Mouse (Mus musculus) monocyte, adult 2 months (primary cell): Measurements from ENCODE around the gene Med28.

Experiments used
- DNase-seq, 2 experiments: peaks; one replicate each; pipeline ENCODE4 v3.0.0; 2022; ENCODE audit warnings: low spot score in 2 of 2, low read depth in 1 of 2

Gene Med28

DNA sequence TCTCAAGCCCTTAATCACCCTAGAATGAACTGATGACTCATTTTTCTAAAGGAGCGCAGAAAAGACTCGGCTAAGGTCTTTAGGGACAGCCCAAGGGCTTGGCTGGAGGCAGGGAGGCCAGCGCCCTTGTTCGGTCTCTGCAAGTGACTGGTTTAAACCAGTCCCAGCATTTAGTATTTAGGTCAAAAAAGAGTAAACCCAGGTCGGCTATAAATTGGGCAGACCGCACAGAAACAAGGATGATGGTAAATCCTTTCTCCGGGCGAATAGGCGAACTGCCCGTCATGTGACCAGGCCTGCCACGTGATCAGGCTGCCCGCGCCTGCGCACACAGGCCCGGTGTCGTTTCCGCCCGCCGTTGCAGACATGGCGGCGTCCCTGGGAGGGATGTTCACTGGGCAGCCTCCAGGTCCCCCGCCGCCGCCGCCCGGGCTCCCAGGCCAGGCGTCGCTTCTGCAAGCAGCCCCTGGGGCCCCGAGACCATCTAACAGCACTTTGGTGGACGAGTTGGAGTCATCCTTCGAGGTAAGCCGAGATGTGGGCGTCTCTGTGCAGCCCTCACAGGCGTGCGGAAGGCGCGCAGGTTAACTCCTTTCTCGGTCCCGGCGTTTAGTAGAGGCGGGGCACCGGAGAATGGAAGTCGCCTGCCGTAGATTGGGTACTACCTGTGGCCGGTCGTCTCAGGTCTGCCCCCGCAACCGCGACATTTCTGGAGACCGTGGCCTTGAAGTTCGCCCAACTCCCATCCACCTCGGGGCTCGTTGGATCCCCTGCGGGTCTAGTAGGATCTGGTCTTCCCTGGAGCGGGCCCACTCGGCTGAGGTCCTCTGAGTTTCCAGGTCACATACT lies at the start of gene Med28:
Med28 (plus strand) TSS at position 270 of the 849 bp plus-strand sequence.
- DNase-seq = peak; percentile 72 to 87

DNA sequence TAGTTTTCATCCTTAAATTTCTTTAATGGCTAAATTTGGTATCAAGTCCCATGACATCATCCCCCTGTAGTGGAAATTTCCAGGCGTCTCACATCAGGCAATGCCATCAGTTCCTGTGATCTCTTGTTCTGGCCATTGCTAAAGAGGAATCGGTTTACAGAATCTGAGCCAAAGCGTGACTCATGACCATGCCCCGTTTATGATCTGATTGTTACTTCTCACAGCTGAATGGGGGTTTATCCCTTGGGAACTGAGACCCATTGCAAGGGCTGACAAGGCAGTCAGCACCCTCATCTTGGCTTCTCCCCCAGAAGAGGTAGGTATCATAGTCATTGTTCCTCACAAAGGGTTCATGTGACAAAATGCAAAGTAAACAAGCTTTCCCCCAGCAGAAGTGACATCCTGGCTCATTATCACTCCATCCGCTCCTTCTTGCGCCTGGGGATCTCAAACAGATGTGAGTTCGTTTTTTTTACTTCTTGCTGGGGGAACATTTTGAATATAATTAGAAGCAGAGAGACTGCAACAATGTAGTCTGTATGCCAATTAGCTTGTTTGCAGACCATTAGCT lies 47.1 kb upstream of the Med28 start:
- no peak for DNase-seq

DNA sequence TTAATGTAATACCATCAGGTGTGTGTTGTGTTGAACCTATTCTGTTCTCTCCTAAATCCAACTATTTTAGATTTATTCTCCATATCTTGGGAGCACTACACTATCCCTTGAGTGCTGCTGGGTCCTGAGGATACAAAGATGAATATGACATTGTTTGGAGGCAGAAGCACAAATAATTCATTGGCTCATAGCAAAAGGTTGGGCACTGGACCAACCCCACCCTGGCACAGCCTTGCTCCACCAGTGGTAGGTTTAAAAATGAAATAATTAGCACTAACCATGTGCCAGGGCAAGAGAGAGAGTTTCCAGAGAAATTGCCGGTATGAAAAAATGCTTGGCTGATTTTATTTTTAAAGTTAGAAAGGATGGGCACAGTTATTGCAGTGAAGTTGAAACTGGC lies 46.5 kb upstream of the Med28 start:
- DNase-seq = no peak

DNA sequence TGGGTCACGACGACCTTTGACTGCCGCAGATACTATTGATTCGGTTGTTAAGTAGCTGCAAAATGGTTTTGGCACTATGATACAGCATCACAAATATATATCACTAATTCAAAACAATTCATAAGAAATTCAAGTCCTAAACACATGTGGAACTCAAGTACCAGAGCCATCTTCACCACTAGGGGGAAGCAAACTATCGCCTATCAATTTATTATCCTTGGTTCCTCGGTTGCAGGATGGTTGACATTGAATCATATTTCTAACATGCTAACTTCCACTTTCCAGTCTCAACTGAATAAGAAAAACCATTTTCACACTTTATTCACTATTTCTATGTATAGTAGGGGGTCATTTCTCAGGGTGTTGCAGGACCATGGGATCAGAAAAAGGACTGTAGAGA lies 45.8 kb upstream of the Med28 start:
- no peak for DNase-seq

DNA sequence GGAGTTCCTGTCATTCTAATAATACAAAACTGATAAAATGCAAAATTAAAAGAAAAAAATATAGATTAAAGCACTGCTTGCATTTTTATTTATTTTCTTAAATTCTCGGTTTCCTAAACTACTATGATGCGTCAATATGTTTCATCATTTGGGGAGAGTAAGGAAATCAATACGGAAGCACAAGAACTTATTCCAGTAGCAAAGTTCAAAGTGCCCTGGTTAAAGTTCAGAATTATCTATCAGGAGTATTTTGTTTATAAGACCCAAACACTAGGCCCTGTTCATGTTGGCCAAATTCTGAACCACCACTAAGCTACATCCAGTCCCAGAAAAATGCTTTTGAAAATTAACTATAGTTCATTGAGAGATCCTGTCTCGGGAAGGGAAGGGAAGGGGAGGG lies 45.3 kb upstream of the Med28 start:
- no peak for DNase-seq

DNA sequence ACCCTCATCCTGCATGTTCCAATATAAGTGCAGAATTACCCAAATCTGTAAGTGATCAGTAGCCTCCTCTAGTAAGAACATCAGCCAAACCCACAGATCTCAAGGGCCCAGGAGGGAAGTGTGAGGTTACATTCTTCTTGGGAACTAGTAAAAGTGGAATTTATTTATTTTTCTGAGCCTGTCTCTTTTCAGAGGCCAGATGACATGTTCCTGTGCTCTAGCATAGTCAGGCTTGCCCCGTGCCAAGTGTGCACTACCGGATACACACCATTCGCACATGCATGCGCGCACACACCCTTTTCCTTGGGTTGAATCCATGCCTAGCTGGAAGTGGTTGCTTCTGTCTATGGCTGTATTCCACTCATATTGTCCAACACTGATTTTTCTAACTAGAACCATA lies 44.3 kb upstream of the Med28 start:
- DNase-seq = no peak

DNA sequence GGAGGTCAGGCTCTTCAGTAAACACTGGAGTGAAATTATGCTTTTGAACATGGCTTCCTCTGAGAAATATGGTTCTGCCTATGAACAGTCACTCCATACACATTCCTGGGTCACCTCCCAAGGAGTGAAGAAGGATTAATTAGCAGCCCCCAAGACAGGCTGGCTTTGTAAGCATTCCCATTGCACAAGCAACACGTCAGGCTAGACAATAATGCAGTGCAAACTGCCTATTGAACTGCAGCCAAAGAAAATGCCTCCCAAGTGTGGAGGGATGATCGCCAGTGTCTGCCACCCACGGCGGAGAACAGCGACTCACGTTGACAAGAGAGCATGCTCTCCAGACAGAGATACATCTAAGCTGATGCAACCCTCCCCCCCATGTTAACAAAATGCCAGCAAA lies 43.7 kb upstream of the Med28 start:
- no peak for DNase-seq

DNA sequence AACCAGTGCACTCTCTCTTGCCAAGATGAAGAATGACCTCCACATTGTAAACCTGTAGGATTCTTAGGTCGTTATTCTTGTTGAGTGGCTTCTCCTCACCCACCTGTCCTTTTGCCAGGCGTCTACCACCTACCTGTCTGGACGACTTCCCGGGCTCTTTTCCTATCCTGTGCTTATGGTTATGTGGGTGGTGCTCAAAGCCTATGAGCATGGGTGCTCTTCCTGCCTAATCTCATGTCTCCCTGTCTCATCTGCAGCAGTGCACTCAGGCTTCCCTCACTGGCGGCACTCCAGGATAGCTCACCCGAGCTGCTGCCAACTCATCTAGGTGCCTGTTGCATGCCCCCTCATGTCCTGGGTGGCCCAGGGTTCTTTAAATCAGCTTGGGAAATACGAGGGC lies 42.4 kb upstream of the Med28 start:
- DNase-seq = no peak

DNA sequence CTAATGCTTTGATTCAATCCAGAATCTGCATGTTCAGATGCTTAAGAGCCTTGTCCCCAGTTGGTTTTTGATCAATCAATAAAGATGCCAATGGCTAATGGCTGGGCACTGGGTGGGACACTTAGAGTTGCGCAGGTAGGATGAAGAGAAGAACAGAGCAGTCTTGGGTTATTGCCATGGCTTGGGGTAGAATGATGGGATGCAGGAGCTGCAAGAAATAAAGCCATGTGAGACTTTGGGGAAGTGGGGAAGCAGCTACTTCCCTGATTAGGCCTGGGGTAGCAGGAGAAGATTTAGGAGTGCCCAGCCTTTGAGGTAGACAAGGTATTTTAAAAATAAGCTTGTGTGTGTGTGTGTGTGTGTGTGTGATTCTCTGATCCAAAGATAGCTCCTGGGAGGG lies 40.0 kb upstream of the Med28 start:
- no peak for DNase-seq

DNA sequence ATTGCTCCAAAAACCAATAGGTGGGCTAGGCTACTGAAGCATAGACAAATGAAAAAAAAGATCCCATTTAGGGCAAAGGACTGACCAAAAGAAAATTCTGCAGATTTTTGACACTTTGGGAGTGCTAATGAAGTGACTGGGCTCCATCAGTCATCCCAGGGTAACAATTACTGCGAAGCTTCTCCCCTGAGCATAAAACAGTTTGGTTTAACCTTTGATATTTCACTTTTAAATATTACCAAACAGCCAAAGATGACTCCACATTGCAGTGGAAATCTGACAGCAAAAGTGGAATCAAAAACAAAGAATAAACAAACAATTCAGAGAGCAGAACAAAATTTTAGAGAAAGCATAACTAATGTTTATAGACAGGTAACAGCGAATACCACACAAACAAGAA lies 38.9 kb upstream of the Med28 start:
- DNase-seq = no peak

DNA sequence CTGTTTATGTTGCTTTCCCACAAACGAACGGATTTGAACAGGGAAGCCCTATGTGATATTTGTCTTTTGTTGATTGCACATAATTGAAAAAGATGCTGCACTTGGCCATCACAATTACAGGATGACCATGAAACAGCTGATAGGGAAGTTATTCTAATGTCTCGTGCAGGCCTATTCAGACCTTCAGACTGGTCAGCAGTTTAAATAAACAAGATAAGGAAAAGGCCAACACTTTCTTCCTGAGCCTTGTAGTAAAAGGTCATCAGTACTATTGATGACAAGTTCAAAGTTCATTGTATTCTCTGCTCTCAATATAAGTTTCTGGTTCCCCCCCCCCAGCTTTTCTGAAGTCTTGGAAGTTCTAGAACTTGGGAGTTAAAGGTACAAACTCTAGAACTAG lies 37.4 kb upstream of the Med28 start:
- DNase-seq = no peak

DNA sequence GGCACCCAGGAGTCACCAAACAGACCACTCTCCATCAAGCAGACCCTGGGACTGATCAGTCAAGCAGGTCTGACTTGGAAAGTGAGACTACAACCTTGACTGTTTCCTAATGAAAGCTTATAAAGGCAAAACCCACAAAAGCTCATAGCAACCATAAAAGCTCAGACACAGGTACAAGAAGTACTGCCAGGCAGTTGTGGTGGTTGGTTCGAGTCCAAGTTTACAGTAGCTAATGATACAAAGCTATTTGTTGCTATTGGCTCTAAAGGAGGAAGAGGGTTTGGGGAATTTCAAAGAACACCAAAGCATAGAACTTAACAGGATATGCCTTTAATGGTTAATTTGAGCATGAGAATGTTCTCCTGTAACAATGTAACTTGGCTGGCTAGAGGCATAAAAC lies 36.4 kb upstream of the Med28 start:
- DNase-seq = no peak

DNA sequence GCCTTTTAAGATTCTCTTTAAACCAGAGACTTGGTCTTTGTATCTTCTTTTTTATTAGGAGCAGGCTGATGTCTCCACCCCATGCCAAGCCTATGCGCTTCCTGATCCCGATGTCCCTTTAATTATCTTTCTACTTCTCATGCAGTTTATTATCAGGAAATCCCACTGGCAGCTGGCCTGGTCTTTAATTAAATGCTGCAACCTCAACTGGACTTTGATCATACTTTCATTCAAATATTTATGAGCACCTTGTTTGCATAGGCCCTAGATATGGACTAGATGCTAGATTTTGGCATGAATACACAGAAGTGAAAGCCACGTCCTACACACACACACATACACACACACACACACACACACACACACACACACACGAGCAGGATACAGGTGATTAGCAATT lies 28.3 kb upstream of the Med28 start:
- no peak for DNase-seq

DNA sequence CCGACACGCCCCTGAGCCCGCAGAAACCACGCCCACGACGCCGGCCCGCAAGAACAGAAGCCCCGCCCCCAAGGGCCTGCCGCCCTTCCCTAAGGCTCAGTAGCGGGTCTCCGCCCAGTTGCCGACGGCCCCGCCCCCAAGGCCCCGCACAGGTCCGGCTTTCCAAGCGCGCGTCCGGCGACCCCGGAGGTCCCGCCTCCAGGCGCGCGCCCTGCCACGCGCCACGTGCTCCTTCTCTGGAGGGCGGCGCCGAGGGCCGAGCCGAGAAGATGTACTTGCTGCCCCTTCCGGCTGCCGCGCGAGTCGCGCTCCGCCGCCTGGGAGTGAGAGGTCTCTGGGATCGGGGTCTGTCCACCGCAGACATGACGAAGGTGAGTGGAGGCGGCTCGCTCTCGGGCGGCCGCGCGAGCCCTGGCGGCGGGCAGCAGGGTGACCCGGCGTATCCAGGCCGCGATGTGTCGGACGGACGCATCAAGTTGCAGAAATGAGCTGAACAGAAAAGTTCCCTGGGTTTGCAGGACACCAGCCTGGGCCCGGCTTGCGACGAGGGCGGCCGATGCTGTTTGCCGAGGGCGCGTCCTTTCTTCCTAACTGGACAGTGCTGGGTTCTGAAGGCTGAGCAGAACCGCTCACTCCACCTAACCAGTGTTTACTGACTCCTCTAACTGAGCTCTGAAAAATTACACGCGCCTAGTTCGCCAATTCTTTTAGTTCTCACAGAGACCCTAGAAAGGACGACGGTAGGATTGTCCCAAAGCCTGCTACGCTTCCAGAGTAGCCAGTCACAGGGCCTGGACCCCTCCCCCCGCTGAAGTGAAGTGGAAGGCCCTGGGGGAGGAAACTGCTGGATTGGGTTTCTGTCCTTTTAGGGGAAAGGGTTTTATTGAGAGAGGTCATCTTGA lies 26.6 kb upstream of the Med28 start, which contains the start of gene Lap3:
Lap3 (plus strand) TSS at position 184 of the 902 bp plus-strand sequence.
- peak; percentile 96 to 99 for DNase-seq

DNA sequence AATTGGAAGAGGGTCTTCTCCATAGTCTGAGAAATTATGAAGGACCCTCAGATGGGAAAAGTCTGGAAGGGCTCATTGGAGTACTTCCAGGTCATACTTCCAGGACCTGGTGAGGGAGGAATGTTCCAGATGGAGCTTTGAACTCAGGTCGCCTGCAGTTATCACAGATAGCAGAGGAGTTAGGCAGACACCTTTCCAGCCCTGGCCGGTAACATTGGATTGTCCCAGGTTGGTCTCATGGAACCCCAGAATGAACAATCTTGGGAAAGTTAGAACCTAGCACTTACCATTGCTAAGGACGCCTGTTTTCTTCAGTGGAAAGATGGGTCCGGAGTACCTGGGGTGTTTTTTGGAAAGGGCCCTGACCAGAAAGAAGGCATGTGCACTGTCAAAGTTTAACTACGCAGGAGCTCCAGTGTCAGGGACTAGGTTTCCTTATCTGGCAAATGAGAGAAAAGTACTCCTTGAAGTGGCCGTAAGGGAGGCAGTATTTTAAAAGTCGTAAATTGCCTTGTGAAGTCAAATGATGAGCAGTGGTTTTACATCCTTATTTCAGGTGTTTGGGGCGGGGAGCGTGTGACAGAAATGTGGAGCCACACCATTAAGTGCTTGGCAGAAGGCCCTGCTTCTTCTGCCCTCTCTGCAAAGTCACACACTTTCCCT lies 25.8 kb upstream of the Med28 start:
- no peak for DNase-seq

DNA sequence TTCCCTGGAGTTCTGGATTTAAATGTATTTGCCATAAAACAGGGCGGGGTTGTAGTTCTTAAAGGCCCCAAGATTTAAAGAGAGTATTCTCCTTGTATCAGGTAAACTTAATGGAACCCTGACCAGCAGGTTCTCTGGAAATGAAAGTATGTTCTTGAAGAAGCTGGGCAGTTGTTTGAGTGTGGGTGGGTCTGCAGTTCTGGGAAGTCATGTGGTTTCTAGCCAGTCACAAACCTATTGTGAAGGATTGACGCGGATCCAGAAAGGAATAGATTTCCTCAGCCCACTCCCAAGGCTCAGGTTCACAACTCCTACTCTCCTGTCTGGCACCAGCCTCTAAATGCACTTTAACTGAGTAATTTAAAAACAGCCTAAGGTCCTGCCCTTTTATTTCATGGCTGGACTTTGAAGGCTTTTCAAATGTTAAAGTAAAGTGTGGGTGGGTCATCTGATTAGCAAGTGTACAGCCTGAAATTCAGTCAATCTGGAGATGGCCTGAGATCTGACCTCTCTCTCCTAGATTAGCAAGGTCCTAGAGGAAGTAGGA lies 24.5 kb upstream of the Med28 start:
- DNase-seq = no peak

DNA sequence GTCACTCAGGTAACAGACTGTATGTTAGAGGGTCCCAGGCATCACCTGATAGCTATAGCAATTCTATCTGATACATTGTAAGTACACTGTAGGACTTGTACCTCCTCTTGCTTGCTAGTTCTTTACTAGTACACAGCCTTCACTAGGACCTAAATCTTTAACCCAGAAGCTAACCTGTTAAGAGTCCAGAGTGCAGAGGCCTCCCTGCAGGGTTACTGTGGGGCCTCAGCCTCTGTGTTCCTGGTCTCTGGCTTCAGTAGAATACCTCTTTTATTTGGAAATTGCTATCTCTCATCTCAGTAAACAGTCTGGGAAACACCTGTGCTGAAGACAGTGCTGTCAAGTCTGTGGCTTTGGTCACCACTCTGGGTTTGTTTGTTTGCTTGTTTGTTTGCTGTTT lies 24.0 kb upstream of the Med28 start:
- no peak for DNase-seq

DNA sequence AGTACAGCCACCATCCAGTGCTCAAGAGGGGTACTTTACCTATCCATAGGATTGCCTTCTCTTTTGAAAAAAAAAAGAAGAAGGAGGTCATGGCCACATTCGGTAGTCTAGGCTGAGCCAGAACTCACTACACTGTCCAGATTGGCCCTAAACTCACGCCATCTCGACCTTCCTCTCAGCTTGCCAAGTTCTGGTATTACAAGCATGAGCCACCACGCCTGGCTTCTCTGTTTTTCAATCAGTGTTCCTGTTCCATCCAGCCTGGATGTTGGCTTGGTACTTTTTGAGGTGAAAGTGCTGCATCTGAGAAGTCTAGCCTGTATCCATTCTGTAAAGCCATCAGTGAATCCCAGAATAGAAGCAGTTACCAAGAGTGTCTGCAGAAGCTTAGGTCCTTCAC lies 23.6 kb upstream of the Med28 start:
- DNase-seq = no peak

DNA sequence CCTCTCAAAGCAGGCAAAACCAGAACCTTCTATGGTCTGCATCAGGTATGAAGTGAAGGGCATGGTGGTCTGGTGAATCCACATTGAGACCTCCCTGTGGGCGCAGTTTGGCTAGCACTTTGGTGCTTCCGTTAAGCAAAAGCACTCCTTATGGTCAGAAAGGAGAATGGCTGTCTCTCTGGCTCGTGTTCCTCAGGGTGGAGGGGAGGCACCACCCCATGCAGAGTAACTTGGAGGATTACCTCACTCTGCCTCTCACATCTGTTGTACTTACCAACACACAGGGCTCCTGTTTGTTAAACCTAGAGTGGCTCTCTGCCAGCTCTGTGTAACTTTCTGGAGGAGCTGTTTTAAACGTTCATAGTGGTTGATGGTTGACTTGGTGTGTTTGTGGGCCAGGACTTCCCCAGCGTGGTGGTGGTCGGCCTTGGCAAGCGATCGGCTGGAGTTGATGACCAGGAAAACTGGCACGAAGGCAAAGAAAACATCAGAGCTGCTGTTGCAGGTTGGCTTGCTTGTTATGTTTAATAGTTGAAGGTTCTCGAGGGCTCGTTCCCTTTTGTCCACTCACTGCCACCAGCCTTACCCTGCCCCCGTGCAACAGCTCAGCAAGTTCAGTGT lies 23.0 kb upstream of the Med28 start:
- DNase-seq = no peak

DNA sequence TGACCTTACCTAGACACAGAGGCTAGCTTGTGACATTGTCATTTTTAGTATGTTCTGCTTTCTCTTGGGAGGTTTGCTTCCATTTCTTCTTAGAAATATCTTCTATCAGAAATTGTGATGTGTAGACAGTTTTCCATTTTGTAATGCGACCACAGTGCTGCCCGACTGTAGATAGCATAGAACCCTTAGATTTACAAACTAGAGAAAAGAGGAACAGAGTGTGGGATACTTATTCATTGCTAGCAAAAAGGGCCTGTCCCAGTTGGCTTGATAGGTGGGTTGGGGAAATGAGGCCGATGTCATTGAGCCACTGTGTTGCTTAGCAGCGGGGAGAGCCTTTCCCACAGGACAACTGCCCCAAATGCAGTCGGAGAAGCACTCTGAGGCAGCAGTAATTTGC lies 22.5 kb upstream of the Med28 start:
- no peak for DNase-seq

DNA sequence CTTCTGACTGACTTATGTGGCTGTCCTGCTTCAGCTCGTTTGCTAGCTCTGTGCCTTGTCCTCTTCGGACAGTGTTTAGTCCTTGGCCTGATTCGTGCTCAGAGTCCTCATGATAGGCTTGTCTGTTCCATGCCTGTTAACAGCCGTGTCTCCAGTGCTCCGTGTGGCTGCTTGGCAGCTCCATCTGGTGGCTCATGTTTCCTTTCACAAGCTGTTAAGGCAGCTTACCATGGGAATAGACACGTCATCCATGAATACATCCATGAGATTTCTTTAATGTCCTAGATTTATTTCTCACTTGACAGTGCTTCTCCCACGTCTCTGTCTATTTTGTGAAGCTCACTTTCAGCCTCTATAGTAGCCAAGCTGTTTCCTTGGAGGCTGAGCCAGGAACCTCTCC lies 10.0 kb upstream of the Med28 start:
- DNase-seq = no peak
